Mouse (Mus musculus) cerebellum, postnatal 25 days (tissue): ENCODE results near the gene Sypl2.
"Not testable (repeated sequence)": the region's sequence is repeated elsewhere in the genome, so short reads cannot be mapped to it uniquely, and the experiment has no call there.

Source experiments
- DNase-seq, 2 experiments: peaks; one replicate each; pipeline ENCODE4 v3.0.0; 2021; ENCODE audit warnings: mixed read lengths in 2 of 2

The Sypl2 gene

DNA sequence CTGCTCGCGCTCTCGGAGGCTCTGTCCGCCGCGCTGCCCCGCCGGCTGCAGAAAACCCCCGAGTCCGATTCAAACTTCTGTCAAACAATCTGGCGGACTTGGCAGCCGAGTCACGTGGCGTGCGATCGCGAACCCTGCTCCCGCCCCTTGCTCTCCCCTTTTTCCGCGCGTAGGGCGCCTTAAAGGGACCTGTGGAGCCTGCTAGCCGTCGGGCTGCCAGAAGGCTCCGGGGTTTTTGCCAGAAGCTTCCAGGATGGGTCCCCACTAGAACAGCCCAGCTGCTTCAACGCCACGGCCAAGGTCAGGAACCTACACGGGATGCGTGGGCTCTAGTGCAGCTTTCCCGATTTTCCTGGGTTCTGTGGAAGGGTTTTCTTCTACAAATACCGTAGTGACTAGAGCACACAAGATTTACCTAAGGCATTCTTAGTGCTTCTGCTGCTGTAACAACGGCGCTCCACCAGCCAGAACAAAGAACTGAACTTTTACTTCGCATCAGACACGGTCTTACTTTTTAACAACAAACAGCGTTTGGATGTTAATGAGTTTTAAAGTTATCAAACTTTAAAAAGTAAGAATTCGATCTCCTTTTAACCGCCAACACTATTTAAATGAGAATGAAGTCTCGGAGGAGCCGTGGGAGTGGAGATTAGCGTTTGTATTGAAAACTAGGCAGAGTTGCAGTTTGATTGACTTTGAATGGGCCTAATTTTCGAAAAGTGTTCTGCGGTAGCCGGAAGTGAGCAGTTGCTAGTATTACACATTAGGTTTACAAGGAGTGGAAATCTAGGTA is at the start of gene Sypl2:
Sypl2 (minus strand) TSS at position 91 of the 793 bp plus-strand sequence.
- DNase-seq: peak in 1 of 2 experiments; percentile 28

DNA sequence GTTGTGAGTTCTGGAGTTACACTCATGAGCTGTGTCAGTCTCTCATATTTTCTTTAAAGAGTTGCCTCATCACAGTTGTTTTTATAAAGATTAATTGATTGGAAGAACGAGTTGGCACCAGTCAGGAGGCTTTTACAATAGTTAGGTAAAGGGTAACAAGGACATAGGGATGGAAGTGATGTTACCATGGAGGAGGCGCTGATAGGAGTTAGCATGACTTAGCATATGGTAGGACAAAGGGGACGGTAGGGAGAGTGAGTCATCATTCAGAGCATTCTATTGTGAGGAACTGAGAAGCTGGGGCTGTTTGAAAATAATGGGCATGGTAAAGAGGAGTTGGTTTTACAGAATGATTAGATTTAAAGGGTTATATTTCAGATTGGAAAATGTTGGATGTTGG is 32.9 kb upstream of the Sypl2 start:
- no peak for DNase-seq

DNA sequence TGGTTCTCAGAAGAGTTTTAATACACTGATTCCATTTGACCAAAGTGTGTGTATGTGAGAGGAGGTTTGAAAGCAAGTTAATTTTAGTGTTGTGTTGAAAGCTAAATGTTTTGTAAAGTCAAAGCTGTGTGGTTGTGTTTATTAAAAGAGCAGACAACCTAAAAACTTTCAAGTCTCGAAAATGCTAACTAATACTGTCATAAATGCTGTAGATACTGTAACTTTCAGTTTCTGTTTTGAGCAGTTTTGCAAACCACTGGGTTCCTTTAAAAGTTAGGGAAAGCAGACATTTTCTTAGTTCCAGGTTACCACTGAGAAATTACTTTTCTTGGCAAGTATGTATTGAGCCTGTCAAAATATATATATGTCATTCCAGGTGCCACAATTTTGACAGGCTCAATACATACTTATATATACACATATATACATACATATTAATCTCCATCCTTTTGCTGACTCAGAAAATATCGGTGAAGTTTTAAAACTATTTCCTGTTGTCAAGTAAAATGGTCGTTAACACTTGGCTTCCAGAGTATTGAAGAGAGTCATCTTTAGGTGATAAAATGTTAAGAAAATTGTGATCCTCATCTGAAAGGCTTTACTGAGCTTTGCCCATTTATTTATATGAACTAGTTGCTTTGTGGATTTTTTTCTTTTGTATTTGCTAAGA is 31.5 kb upstream of the Sypl2 start:
- no peak for DNase-seq

DNA sequence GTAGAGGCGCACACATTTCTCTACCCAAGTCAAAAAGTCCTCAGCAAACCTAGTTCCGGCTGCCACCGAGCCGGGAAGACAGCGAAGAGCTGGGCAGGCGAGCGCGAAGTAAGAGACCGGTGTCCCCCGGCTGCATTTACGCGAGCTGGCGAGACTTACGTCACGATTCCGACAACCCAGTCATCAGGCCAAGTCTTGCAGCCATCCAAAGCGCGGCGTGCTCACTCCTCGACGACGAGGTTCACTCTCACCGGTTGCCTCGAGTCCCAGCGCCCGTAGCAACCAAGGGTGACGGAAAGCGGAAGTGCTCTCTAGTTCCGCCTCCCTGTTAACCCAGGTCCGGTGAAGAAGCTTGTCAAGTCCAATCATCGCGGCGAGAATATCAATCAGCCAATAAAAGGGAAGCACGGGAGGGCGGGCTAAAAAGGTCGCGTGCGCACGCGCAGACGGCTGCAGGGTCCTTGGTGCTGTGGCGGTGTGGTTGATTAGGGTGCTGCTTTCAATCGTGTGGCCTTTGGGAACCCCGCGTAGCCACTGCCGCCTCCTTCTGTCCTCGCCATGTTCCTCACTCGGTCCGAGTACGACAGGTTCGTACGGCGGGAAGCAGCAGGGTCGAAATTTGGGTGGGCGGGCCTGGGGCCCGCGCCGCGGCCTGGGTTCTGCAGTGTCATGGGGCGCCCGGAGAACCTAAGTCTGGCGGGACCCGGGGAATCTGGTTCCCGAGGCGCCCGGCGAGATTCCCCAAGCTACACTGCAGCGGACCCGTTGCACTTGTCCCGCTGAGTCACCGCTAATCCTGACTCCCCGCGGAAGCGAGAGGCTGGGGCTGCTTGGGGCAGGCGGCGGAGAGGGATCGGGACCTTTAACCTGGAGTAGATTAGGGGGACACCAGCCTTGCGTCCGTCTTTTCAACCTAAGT is 30.5 kb upstream of the Sypl2 start, which contains the start of gene Psma5:
Psma5 (plus strand) TSS at position 208 of the 919 bp plus-strand sequence.
- peak; percentile 95 to 97 for DNase-seq

DNA sequence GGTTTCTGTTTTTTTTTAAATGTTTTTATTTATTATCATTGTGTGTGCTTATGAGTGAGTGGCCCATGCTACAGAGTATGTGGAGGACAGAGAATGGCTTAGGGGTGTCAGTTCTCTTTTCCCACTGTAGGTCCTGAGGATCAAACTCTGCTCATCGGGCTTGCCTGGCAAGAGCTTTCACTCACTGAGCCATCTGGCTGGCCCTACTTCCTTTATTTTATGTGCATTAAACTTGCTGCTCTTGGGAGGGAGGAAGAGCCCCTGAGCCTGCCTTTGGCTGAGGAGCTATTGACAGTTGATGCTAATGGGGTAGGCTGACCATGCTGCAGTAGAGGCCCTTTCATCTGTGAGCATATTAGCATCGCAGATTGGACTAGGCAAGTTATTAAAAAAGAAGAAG is 20.4 kb upstream of the Sypl2 start:
- DNase-seq: no peak

DNA sequence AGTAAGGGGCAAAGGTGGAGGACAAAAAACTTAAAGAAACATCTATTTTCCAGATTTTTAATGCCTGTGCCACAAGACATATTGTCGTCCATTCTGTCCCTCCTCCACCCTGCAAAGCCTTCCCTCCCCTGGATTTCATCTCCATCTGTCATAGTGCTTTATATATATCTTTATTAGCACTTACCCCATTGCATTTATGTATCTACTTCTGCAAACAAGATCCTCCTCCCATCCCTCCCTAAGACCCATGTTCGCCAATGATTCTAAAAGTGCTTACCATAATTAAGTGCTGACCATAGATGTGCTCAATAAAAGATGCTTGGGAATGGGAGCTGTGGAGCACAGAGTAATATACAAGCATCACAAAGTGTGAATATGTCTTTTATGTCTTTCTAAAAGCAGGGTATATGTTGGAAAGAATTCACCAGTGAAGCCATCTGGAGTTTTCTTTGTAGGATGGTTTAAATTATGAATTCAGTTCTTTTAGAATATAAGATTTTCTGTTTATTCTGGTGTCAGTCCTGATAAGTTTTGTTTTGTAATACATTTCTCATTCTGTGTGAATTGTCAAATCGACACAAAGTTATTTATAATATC is 14.9 kb upstream of the Sypl2 start:
- DNase-seq: no peak

DNA sequence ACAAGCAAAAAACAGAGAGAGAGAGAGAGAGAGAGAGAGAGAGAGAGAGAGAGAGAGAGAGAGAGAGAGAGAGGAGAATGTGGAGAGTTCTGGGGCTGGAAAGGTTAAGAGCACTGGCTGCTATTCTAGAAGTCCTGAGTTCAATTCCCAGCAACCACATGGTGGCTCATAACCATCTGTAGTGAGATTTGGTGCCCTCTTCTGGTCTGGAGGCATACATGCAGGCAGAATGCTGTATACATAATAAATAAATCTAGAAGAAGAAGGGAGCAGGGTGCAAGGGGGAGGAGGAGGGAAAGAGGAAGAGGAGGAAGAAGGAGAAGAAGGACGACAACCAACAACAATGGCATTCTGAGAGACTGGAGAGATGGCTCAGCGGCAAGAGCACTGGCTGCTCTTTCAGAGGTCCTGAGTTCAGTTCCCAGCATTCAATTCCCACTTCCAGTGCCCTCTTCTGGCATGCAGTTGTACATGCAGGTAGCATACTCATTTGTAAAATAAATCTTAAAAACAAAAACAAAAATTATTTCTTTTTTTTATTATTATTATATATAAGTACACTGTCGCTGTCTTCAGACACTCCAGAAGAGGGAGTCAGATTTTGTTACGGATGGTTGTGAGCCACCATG is 11.1 kb upstream of the Sypl2 start:
- DNase-seq: not testable (repeated sequence)

DNA sequence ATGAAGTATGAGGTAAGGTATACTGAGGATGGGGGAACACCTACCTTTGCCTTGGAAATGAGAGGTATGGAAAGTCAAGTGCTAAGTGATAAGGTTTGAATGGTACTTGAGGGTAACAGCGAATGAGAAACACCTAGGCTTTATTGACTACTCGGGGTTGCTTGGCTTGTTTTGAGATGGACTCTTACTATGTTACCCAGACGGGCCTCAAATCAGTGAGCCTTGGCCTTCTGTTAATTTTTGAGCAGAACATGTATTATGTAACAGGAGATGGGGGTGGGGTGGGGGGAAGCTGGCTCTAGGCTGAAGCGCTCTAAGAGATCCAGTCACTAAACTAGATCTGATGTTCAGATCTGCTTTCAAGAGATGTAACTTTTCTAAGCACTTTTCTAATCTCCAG is 5.2 kb upstream of the Sypl2 start:
- no peak for DNase-seq

DNA sequence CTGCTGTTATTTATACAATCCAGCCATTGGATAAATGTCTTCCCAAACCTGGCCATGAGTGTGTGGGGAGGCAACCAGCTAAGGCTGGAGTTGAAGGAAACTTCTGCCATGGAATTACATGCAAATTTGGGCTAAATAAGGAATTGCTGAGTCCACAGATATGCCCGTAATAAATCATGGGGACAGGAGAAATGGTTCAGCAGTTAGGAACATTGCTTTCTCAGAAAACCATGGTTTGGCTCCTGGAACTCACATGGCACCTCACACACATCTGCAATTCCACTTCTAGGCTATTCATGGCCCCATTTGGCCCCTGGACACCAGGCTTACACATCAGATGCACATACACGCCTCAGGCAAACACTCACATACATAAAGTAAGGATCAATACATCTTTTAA is 1.1 kb upstream of the Sypl2 start:
- DNase-seq: no peak

DNA sequence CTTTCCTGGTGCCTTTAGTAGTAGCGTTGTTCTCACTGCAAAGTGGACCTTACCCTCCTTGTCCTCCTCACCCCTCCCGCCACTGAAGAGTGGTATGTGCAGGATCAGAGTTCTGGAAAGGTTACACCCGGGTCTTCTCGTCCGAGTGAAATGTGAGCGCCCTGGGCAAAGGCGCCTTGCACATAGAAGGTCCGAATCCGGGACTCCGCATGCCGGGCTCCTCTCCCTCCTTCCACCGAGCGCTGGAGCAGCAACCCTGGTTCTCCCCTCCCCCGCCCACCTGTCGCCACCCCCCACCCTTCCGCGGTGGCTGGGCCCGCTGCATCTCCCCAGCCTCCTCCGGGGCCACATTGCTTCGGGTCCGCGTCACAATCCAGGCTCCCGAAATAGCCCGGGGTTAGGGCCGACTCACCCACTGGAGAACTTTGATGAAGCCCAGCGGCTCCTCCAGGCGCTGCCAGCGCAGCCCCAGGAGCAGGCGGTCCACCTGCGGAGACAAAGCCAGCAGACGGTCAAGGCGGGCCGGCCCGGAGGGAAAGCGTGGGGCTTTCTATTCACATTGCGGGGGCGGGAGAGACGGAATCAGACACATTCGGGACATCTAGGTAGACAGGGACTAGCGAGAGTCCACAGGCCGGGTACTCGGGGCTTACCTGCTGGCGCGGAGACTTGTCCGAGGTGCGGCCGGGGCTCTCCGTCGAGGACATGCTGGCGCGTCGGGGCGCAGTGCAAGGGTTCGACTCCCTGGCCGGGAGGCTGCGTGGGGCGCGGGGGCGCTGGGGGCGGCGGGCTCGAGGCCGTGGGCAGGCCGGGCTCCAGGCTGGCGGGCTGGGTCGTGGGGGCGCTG is 514 bp downstream of the Sypl2 start:
- no peak for DNase-seq

DNA sequence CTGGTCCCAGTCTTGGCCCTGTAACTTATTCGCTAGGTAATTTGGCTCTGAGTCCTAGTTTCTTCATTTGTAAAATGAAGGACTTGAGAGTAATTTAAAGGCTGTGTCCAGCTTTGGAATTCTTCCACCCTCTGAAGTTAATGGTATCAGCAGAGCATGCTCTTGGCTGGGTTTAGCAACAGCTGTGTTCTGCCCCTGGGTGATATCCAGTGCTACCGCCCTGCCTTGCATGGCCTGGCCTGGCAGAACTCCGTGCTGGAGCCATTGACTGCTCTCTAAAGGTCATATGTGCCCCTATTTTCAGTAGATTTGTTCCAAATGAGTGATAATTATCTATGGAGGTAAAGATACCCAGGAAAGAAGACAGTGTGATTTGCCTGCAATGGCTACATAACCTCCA is 5.8 kb downstream of the Sypl2 start:
- no peak for DNase-seq

DNA sequence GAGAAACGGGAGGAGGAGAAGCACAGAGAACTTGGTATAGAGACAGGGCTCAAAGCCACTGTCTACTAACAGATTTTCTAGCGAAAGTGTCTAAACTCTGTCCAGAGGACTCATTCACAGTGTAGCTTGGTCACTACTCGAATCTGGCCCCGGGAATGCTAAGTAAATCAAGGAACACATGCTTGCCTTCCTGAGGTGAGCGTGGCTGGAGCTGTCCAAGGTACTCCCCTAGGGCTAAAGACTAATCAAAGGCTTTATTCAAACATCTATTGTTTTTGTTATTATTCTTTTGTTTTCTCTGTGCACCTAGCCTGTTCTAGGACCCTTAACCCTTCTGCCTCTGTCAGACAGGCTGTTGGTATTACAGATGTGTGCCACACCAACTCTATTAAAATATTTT is 11.7 kb downstream of the Sypl2 start:
- DNase-seq: no peak

DNA sequence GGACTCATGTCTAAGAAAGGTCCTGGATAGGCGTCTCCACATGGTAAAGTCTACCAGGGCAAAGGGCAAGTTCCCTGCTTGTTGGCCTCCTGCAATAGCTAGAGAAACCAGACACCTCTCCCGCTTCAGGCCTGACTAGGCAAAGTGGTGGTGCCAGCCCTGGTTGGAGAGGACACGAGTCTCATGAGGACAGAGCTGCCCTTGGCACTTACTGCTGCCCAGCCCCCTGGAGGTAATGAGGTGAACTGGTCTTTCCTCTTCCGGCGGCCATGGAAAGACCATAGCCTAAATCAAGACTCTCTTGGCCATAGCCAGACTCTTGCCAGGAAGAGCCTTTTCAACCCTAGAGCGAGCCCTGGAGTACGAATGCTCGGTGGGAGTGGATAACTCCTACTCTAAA is 14.0 kb downstream of the Sypl2 start:
- peak; percentile 23 to 36 for DNase-seq

DNA sequence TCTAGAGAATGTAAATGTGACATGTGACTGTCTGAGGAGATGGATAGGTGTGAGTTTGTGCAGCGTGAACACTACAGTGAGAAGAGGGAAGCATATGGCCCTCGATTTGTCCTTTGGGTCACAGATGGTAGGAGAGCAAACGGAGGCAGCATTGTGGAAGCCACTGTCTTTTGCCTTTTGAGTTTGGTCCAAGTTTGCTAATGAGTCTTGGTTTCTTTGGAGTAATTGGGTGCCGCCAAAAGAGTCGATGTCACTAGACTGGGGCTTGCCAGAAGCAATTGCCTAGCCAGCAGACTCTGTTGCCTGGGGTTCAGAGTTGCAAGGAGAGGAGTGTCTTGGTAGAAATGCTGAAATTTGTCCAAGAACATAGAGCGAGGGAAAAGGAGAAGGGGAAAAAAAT is 14.6 kb downstream of the Sypl2 start:
- DNase-seq: peak; percentile 35 to 54

DNA sequence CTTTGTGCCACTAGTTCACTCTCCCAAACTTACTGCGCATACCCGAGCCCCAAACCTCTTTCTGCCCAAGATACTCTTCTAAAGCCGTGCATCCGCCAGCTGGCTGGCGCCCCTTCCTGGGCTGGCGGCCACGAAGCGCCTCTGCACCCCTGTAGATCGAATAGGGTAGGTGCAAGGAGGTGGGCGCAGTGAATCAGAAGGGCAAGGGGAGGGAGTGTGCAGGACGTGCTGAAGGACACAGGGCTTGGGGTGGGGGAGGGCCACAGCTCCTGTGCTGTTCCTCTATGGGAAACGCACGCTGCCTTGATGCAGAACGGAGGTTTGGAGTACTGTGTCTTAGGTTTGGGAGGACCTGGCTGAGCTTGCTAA is 15.7 kb downstream of the Sypl2 start, which contains the start of gene Atxn7l2:
Atxn7l2 (minus strand) TSS at position 164 of the 369 bp plus-strand sequence.
- DNase-seq: peak in 1 of 2 experiments; percentile 83

DNA sequence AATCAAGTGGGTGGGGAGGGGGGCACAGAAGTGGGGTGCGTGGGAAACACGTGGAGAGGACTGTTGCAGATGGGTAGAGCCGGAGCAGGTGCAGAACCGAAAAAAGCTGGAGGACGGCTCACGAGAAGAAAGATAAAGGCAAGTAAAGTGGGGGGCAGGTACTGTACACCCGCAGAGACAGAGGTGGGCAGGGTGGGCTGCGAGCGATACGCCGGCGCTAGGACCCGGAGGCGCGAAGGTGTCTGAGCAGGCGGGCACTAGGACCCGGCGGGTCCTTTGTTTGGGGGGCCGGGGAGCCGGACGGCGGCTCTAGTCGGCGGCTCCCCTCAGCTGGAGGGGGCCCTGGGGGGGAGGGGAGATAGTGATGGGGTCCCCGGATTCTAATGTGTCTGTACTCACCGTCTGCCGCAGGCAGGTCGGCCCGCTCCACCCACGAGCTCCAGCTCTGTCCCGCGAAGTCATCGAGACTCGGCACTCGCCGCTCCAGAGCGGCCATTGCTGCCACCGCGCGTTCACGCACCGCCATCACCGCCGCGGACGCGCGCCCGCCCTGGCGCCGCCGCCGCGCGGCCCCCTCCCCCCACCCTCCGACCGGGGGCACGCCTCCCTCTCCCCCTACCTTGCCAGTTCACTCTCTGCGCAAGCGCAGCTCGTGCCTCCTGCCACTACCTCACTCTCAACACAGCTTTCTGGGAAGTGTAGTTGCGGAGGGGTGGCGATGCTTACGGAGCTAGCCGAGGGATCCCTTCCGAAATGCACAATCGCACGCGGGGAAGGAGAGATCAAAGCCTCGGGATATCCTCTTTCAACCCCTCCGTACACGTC is 16.3 kb downstream of the Sypl2 start:
- peak; percentile 96 for DNase-seq

DNA sequence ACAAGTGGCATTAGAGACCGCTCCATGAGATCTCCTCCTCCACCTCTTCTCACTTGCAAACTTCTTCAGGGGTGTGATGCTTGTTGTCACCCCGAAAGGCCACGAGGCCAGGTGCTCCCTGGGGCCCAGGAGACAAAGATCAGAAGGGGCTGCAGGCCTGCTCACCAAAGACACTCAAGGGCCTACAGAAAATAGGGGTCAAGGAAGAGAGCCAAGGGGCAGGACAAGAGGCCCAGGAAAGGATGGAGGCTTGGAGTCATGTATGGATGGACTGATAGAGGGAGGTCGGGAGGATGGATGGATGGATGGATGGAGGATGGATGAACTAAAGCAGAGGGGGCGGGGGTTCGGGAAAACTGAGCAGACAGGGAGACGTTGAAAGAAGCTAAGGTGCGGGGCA is 16.9 kb downstream of the Sypl2 start:
- no peak for DNase-seq

DNA sequence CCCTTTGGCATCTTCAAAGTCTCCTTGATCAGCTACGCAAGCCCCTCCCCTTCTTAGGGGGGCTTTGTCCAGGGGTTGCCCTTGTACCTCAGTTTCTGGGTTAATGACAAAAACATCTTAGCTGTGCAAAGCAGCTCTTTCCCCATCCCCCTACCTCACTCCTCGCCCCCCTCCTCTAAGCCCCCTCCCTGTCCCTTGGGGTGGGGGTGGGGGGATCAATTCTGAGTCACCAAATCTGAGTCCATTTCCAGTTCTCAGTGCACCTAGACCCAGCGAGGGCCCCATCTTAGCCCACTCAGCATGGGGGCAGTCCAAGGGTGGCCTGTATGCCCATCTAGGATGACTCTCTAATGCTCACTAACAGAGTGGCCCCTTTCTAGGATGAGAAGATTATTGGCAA is 17.4 kb downstream of the Sypl2 start:
- peak; percentile 9 to 33 for DNase-seq

DNA sequence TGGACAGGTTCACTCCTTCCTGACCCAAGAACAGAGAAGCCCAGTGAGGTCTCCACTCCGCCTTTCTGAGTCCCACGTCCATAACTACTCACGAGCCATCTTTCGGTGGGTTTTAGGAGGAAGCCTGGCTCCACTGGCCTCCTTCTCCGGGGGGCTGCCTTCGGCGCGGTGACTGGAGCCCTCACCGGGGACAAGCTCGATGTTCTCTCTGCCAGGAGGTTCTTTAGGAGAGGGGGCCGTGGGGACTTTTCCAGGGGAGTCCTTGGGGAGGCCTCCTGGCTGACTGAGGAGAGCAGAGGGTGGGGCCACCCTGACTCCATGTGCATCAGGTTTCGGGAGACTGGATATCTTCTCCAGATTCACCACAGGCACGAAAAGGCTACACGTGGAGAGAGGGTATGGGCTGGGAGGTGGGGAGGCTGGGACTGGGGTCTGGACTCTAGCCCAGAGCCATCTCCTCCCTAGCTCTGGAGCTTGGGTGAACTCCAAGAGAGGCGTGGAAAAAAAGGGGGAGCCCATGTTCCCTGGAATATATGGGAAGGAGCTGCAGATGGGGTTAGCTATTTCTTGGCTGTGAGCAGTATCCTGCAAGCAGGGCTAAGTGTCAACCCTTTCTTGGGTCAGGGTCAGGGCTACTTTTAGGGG is 19.6 kb downstream of the Sypl2 start:
- peak; percentile 11 to 42 for DNase-seq

DNA sequence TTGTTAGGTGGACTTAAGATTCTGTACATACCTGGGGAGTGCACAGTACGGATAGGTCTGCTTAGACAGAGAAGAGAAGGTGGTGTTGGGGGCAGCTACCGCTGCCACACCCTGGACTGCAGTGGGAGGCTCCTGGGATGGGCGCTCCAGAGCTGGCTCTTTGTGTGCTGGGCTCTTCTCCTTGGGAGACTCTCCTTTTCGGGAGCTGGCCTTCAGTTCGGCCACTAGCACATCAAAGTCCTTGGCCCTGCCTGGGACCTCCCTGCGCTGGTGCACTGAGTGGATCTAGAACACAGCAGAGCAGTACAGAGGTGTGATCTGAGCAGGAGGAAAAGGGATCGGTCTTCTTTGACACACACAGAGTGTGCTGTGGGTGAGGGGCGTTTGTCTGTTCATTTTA is 20.8 kb downstream of the Sypl2 start:
- DNase-seq: peak in 1 of 2 experiments; percentile 9
